Mouse (Mus musculus) ovary, postnatal 10 days (tissue): Measurements from ENCODE around the gene Casz1.

Experiments
- DNase-seq: peaks from one replicate; pipeline ENCODE4 v3.0.0; 2022; ENCODE audit warnings: low spot score

The Casz1 gene

GRCm38 (mm10) chr4:148846724-148847123 lies 42.5 kb downstream of the Casz1 start:
- no peak for DNase-seq

GRCm38 (mm10) chr4:148847636-148848035 lies 43.4 kb downstream of the Casz1 start:
- DNase-seq: no peak

- no peak for DNase-seq
These were observed 45.2 kb downstream of the Casz1 start for GRCm38 (mm10) chr4:148849437-148849836.

GRCm38 (mm10) chr4:148853057-148853456 lies 48.8 kb downstream of the Casz1 start:
- no peak for DNase-seq

- DNase-seq: no peak
These were observed 49.9 kb downstream of the Casz1 start for GRCm38 (mm10) chr4:148854093-148854492.

GRCm38 (mm10) chr4:148855527-148855926 lies 51.3 kb downstream of the Casz1 start:
- no peak for DNase-seq

- DNase-seq: no peak
These were observed 52.0 kb downstream of the Casz1 start for GRCm38 (mm10) chr4:148856216-148856615.

GRCm38 (mm10) chr4:148857398-148858084 lies 53.3 kb downstream of the Casz1 start:
- no peak for DNase-seq

GRCm38 (mm10) chr4:148858194-148858593 lies 54.0 kb downstream of the Casz1 start:
- DNase-seq: no peak

GRCm38 (mm10) chr4:148859415-148859814 lies 55.2 kb downstream of the Casz1 start:
- DNase-seq: no peak

- no peak for DNase-seq
These were observed 55.8 kb downstream of the Casz1 start for GRCm38 (mm10) chr4:148859906-148860491.

GRCm38 (mm10) chr4:148860636-148861035 lies 56.4 kb downstream of the Casz1 start:
- no peak for DNase-seq

- DNase-seq: no peak
These were observed 62.7 kb downstream of the Casz1 start for GRCm38 (mm10) chr4:148866812-148867470.

- no peak for DNase-seq
These were observed 63.6 kb downstream of the Casz1 start for GRCm38 (mm10) chr4:148867721-148868397.

GRCm38 (mm10) chr4:148869566-148869965 lies 65.3 kb downstream of the Casz1 start:
- DNase-seq: no peak

- DNase-seq: no peak
These were observed 66.3 kb downstream of the Casz1 start for GRCm38 (mm10) chr4:148870496-148870895.

GRCm38 (mm10) chr4:148871751-148872334 lies 67.6 kb downstream of the Casz1 start:
- no peak for DNase-seq

GRCm38 (mm10) chr4:148872372-148872771 lies 68.1 kb downstream of the Casz1 start:
- no peak for DNase-seq

GRCm38 (mm10) chr4:148872783-148873182 lies 68.6 kb downstream of the Casz1 start:
- DNase-seq: no peak

GRCm38 (mm10) chr4:148876166-148876565 lies 71.9 kb downstream of the Casz1 start:
- no peak for DNase-seq

- no peak for DNase-seq
These were observed 72.6 kb downstream of the Casz1 start for GRCm38 (mm10) chr4:148876867-148877266.
